Mouse (Mus musculus): ENCODE data around the gene Slc25a20.
A peak's percentile ranks its signal among the peaks of the same experiment; 100 is the strongest.
"Not testable (repeated sequence)": the region's sequence is repeated elsewhere in the genome, so short reads cannot be mapped to it uniquely, and the experiment has no call there.

Gene Slc25a20

DNA sequence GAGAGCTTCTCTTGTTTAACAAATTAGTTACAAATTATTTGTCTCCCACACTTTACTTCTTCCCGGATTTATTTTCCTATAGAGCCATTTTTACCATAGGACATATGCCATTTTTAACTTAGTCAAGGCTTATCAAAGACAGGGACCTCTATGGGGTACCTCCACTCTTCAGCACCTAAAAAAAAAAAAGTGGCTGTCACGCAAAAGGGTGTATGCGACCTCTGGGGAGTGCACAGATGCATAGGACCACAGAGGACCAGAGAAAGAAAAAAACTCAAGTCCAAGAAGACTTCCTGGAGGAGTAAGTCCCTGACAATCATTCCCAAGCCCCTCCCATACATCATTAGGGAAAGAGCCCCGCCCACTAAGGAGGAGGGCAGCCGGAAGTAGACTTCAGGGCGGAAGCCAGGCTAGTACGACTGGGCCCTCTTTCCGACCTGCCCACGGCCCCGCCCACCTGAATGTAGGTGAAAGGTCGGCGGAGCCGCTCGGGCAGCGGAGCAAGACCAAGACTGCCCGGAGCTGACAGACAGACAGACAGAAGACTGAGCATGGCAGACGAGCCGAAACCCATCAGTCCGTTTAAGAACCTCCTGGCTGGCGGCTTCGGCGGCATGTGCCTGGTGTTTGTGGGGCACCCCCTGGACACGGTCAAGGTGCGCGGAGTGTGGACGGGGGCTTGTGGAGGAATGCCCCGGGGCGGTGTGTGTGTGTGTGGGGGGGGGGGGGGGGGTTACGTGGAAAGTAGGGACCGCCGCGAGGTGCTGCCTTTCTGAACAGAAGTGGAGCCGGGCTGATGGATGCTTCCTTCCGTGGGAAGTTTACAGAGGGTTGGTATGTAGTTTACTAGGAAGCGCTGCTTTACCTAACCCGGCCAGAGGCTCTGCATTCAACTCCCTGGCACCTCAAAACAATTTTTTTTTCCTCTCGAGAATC, at the start of gene Slc25a20:
Gene Slc25a20, plus strand, starts transcription at position 412 of the 936 bp plus-strand sequence.
- peak; percentile 83 to 85 for DNase-seq

DNA sequence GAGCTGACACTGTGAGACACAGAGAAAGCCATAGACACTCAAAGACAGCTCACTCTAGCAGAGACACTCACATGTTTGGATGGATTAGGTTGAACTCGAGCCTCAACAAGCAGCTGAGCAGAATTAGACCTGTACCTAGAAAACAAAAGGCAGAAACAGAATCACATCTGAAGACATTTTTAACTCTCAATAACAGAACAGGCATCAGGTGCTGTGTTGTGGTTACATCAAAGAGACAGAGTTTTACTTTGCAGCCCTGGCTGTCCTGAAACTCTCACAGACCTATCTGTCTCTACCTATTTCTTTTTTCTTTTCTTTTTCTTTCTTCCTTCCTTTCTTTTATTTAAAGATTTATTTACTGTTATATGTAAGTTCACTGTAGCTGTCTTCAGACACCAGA, 44.6 kb upstream of the Slc25a20 start:
- no peak for DNase-seq

DNA sequence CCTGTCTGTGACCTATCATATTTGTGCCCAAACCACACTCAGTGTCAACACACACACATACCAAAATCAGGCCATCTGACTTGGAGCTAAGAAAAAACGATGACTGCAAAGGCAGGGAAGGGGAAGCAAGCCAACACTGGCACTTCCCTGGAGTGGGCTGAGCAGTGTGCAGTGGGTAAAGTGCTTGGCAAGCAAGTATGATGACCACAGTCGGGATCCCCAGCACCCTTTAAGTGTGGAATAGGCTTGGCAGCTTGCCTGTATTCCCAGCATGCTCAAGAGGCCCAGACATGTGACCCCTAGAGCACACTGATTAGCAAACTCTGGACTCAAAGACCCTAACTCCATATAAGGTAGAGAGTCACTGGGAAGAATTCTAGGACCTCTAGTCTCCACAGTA, 35.4 kb upstream of the Slc25a20 start:
- DNase-seq: no peak

DNA sequence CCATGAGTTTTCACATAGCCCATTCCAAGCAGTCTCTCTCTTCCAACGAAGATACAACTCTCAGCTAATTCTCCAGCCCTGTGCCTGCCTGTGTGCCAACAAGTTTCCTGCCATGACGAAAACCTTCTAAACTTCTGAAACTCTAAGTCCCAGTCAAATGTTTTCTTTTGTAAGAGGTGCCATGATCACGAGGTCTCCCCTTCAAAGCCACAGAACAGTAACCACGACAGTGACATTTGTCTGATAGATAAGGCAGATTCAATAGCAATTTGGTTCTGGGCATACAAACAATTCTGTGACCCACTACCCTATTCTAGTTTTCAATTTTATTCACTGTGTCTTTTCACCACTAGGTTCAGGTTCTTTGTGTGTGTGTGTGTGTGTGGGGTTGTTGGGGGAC, 33.7 kb upstream of the Slc25a20 start:
- no peak for DNase-seq

DNA sequence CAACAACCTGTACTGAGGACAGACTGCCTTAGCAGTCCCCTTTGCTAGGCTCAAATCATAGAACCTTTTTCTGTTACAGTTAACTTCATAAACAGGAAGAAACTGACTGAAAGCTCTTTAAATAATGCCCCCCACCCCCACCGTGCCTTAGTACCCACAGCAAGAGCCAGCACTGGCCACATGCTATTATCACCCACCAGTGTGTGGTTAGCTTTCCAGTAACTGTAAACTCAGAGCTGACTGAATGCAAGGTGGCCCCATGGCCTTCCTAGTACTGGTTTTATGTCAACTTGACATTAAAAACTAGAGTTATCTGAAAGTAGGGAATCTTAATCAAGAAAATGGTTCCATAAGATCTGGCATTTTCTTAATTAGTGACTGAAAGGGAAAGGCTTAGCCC, 31.2 kb upstream of the Slc25a20 start:
- no peak for DNase-seq

DNA sequence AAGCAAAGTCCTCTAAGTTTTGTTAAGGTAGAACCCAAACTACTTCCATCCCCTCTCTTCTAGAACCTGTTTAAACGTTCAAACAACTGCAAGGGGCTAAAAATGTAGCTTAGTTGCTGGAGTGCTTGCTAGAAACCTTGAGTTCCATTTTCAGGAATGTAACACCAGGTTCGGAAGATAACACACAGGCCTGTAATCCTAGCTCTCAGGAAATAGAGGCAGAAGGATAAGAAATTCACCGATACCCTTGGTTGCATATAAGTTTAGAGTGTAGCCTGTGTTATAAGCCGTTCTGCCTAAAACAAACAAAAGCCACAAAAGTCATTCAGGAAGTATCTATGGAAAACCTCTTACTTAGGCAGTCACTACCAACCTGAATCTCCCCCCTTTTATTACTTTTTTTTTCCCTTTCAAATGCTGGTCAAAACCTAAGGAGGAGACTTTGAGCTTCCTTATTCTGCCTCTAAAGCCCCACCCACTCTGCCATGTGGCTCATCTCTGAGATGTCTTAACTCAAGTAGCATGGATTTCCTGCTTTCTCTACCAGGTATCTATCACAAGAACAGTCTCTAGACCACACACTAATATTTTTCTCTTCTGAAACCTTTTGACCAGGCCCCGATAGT, 30.1 kb upstream of the Slc25a20 start:
- DNase-seq: no peak

DNA sequence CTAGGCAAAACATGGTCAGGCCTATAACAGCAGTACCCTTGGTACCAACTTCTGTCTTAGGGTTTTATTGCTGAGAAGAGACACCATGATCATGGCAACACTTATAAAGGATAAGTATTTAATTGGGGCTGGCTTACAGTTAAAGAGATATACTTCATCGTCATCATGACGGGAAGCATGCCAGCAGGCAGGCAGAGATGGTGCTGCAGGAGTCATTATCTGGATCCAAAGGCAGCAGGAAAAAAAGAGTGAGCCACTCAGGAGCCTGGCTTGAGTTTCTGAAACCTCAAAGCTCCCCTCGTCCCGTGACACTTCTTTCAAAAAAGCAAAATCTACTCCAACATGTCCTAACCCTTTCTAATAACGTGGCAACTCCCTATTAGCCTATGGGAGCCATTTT, 29.5 kb upstream of the Slc25a20 start:
- DNase-seq: no peak

DNA sequence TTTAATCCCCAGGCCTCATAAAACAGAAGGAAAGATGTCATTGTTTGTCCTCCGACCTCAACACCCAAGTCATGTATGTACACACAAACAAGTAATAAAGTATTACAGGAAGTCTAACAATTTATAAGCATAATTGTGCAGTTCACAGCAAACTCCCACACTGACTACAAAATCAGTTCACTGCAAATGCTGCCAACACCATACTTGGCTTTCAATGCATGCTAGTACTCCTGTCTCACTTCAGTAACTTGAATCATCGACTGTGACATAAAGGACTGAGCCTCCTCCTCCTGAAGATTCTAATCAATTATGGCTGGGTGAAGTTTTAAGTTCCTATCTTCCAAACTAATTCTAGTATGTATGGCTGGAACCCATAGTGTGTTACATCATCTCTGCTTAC, 28.0 kb upstream of the Slc25a20 start:
- DNase-seq: no peak

DNA sequence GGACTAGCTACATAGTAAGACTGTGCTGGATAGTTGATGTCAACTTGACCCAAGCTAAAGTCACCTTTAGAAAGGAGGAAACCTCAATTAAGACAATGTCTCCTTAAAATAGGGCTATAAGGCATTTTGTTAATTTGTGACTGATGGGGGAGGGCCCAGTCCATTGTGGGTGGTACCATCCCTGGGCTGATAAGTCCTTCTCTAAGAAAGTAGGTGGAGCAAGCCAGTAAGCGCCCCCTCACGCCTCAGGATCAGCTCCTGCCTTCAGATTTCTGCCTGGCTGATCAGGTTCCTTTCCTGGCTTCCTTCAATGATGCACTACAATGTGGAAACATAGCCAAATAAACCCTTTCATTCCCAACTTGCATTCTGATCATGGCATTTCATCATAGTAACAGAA, 26.5 kb upstream of the Slc25a20 start:
- DNase-seq: no peak

DNA sequence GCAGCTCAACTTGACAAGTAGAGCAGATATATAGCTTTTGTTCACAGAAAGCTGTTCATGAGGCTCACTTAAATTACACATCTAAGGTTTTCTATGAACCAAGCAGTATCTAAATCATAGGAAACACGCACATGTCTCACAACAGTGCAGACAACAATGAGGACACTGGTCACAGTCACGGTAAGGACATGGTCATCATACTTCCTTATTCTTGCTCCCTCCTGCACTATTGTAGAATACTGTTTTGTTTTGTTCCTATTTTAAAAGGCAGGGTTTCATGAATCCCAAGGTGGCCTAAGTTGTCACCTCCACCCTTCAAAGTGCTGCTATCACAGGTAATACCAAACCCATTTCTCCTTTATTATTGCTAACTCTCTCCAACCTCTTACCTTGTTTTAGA, 22.1 kb upstream of the Slc25a20 start:
- DNase-seq: no peak

DNA sequence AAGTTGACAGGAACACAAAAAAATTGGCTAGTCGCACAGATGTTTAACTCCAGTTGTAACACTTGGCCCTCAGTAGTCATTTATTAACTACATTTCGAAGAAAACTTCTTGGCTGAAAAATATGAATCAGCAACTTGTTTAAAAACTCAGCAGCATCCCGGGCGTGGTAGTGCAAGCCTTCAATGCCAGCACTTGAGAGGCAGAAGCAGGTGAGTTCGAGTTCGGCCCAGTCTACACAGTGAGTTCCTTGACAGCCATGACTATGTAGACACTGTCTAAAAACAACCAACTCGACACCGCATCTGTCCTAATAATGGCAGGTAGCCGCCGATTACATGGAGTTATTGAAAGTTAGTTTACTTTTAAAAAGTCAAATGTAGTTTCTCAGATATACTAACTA, 13.7 kb upstream of the Slc25a20 start:
- peak in 1 of 2 experiments; percentile 23 for DNase-seq

DNA sequence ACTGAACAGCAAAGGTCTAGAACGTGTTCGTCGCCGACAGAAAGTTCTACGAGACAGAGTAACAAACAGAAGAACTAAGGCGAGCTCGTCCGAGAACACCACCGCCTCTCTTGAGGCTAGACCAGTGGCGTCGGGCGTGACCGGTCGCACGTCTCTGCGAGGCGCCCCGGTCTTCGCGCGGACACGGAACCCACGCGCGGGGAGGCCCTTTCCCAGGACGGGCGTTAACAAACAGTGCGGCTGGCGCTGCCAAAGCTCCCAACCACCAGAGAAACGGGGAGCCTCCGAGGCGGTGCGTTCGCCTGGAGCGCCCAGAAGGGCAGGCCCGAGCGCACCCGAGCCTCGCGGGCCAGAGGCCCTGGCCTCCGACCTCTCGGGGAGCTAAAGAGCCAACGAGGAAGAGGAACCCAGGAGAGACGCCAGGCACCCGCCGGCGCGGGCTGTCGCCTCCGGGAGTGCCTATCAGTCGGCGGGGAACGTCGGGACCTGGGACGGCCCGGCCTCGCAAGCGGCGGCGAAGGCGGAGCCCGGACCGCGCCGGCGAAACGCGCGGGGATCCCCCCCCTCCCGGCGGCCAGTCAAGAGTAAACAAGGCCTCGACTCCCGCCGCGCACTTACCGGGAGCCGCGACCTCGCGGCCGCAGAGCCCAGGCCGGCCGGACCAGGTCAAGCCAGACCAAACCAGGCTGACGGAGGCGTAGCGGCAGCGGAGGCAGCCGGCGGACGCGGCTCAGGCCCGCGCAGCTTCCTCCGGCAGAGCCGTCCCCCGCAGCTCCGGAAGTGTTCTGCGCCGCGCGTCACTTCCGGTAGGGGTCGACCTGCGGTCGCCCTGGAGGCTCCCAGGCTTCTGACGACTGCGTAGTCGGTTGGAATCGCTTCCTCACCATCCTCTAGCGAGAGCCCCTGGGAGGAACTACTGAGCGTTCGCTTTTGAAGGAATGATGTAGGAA, 13.0 kb upstream of the Slc25a20 start, which contains the start of gene Arih2:
Gene Arih2, minus strand, starts transcription at position 776 of the 950 bp plus-strand sequence.
- DNase-seq: peak; percentile 92 to 94

DNA sequence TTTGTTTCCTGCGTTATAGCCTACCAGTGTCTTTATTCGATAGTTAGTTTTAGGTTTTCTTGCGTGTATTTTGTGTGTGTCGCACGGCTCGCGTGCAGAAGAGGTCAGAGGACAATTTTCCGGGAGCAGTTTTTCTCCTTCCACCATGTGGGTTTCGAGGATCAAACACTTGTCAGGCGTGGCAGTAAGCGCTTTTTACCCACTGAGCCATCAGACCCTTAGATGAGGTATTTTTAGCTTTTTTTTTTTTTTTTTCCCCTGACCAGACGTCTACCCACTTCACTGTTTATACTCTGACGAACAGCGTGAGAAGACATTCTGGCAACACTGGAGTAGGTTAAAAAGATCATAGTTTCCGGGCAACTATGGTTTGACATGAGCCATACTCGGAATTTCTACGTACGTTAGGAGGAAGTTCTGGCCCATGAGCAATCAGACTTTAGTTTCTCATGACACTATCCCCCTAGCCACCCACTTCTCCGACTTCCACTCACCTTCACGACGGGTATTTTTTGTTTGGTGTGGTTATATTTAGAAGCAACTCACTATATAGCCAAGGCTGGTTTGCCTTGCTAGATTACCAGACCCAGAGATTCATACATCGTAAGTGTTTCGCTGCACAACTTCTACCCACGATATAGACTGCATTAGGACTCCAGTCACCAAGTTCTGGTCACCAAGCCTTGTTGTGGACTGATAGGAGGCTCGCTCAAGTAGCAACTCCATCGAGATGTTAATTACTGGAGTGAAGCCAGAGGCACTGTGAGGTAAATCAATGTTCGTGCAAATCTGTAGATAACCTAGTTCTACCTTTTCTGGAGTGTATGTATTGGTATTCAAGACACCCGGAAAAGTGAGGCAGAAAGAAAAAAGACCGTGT, 12.1 kb upstream of the Slc25a20 start:
- DNase-seq: peak; percentile 39 to 46

DNA sequence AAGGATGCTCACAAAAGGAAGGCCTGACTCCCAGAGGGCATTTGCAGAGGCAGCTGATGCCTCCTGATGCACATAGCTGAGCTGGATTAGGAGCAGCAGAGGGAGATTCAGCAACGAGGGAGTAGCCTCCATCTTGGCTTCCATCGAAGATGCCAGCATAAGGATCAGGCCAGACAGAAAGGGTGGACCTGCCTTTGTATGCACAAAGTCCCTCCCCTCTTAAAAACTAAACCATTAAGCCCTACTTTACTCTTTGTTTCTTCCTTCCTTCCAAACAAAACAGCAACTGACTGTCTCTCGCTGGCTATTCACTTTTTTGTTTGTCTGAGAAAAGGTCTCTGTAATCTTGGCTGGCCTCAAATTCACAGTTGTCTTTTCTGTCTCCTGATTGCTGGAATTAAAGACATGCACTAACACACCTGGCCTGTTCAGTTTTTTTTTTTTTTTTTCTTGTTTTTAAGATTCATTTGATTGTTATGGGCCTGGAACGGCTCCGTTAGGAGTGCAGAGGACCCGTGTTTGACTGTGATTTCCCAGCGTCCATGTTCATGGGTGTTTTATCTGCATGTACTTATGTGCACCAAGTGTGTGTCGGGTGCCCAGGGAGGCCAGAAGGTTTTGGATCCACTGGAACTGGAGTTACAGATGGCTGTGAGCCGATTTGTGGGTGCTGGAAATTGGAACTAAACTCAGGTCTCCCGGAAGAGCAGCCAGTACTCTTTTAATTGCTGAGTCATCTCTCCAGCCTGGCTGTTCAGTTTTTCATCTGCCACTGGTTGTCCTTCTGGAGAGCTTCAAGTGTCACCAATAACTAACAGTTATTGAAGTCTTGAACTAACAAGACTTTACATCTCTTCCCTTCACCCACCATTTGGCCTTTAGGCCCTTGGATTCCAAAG, 7.1 kb upstream of the Slc25a20 start:
- no peak for DNase-seq

DNA sequence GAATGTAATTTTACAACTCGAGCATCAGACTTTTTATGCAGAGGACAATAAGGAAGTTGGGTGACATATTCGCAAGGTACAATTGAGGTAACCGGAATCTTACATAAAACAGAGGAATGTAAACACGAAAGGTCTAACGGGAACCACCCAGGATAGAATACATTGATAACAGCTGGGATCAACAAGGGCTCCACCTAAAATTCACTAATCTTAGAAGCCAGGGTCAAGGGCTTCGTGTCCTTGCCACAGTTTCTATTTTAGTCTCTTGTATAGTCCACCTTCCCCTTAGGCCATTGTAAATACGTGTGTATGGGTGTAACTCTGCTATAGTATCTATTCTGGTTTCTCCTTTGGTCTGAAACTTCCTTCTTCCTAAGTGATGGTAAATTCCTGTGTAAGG, 6.0 kb upstream of the Slc25a20 start:
- DNase-seq: not testable (repeated sequence)

DNA sequence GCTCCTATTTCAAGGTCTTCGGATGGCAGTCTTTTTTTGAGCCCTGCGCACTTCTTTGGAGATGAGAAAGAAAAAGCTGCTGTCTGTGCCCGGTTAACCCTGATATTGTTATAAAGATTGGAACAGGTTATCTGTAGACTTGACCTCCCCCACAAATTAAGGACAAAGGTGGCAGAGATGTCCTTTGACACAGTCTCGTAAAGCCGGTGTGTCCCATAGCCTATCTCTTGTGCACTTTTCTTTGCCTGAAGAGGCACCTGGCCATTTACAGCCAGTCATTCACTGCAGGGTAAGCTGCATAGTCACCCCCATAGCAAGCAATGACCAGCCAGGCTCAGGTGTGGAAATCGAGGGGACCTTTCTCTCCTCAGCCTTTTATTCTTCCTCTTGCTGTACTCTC, 772 bp downstream of the Slc25a20 start:
- no peak for DNase-seq

DNA sequence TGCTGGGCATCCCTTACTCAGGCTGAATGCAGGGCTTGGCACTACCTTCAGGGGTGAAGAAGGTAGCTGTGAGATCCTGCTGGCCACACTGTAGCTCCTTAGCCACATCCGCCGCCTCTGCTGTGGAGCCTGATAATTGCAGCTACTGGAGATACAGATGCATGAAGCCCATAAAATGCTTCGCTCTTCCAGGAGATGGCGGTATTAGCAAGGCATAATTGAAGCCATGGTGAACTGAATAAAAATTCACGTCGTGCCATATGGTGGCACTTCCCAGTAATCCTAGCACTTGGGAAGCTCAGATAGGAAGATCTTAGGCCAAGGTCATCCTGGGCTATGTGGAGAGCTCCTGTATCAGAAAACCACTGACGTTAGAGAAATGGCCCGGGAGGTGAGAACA, 8.0 kb downstream of the Slc25a20 start:
- DNase-seq: no peak

DNA sequence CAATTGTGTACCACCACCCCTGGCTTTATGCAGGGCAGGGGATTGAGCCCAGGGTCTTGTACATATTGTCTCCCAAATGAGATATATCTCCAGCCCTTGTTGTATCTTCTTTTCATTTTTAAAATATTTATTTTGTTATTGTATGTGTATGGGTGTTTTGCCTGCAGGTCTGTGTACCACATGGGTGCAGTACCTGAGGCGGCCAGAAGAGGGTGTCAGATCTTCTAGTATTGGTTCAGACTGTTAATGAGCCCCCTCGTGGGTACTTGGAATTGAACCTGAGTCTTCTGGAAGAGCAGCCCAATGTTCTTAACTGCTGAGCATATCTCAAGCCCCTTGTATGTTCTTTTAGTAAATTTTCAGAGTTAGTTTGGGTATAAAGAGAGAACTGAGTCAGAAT, 11.3 kb downstream of the Slc25a20 start:
- peak; percentile 61 to 70 for DNase-seq

DNA sequence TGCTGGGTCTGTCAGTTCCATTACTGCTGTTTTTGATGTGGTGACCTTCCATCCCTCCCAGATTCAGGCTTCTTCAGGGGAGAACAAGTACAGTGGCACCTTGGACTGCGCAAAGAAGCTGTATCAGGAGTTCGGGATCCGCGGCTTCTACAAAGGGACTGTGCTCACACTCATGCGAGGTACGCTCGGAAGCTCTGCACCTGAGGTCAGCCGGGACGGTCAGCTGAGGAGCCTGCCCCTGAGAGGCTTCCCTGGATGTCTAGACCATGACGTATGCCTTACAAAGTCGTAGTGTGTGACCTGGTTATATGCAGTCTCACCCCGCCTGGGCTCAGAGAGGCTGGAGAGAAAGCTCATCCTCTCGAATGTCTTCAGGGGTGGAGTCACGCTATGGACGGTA, 18.1 kb downstream of the Slc25a20 start:
- no peak for DNase-seq

DNA sequence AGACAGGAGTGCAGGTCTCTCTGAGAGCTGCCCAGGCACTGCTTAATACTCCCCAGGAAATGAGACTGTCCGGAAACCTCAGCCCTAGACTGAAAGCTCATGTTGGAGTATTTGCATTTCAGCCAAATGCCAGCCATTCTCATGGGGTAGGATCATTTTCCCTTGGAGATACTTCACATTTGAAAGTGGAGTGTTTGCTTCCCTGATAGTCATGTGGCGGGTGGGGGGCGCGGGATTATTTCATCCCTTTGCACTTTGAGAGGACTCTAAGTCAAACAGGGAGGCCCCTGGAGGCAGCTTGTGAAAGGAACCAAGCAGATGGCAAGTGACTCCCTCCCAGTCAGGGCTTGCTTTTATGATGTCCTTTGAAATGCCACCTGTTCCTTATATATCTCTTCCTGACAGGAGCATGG, 24.6 kb downstream of the Slc25a20 start:
- no peak for DNase-seq

DNA sequence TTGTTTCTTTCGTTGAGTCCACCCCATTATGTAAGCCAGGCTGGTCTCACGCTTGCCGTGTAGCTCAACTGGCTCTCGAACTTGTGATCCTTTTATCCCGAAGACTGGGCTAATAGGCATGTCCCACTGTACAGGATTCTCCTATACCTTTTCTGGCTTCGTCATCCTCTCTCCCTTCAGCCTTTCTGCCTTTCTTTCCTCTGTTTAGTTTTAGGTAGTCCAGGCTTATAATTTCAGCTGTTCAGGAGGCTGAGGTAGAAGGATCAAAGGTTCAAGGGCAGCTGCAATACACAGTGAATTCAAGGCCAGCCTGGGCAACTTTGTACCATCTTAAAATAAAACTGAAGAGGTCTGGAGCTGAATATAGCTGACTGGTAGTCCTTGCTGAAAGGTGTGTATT, 25.3 kb downstream of the Slc25a20 start:
- DNase-seq: no peak

All from B cell, adult 2 months (primary cell).